Mouse (Mus musculus): Measurements from ENCODE around the gene Ptprt. TPM values are rescaled to one million over a fixed set of nuclear protein-coding genes. Genes with fewer than 3 reads are reported as not detected.

Ptprt gene
- total RNA-seq, 1 experiment from 2014 or later: not detected

DNA sequence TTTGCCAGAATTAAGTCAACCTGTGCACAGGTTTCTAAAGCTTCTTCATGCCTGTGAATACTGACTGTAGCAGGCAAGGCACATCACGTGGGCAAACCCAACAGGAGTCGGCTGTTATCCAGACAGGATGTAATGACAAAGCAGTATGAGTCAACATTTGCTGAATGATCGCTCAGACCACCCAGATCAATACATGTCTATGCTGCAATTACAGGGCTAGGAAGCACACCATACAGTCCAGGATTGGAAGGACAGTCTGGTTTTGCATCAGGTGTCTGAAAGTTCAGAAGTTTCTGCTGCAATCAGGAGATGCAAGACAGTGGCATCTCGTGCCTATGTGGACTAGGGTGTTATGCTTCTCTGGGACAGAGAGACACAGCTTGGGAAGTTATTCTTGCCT, 716.3 kb downstream of the Ptprt start:
- no peak for ATAC-seq (replicated peaks in 1 of 2; ENCODE audit: insufficient read depth in 1 of 2, low FRiP score in 2 of 2, low TSS enrichment in 1 of 2, low read depth in 1 of 2, poor library complexity in 2 of 2, severe bottlenecking in 2 of 2)

GRCm38 (mm10) chr2:161941991-161942390, 719.0 kb downstream of the Ptprt start:
- no peak for ATAC-seq (replicated peaks in 1 of 2; ENCODE audit: insufficient read depth in 1 of 2, low FRiP score in 2 of 2, low TSS enrichment in 1 of 2, low read depth in 1 of 2, poor library complexity in 2 of 2, severe bottlenecking in 2 of 2)

- no peak for ATAC-seq (replicated peaks in 1 of 2; ENCODE audit: insufficient read depth in 1 of 2, low FRiP score in 2 of 2, low TSS enrichment in 1 of 2, low read depth in 1 of 2, poor library complexity in 2 of 2, severe bottlenecking in 2 of 2)
These were observed 753.7 kb downstream of the Ptprt start for GRCm38 (mm10) chr2:161907214-161907613.

DNA sequence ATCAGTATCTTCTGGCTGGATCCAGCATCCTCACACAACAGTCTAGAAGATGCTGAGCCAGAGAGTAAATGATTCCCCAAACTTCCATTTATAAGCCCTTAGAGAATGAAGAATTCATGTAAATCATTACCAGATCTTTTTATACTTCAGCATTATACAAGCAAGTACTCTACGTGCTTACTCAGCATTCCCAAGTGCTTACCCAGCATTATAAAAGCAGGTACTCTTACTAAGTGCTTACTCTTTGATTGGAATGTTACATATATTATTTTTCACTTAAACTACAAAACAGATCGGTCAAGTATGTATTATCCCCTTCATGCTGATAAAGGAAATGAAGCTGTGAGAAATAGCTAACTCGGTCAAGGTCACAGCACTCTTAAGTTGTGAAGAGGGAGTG, 758.8 kb downstream of the Ptprt start:
- ATAC-seq (replicated peaks in 1 of 2; ENCODE audit: insufficient read depth in 1 of 2, low FRiP score in 2 of 2, low TSS enrichment in 1 of 2, low read depth in 1 of 2, poor library complexity in 2 of 2, severe bottlenecking in 2 of 2): no peak

DNA sequence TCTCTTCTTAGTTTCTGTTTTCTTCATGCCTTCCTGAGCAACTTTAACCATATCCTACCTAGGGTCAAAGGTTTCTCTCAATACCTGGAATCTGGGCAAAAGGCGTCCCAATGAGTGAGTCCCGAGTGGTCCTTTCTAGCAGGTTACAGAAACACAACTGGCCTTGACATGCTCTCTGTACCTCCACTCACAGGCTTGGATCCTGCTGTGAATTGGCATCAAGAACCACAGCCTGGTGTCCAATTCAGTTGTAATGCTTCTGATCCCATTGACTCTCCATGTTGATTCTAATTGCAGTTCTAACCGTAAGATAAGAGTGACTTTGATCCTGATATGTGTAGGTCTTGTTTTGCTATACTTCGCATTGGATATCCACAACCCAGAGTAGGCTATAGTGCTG, 776.5 kb downstream of the Ptprt start:
- no peak for ATAC-seq (replicated peaks in 1 of 2; ENCODE audit: insufficient read depth in 1 of 2, low FRiP score in 2 of 2, low TSS enrichment in 1 of 2, low read depth in 1 of 2, poor library complexity in 2 of 2, severe bottlenecking in 2 of 2)

DNA sequence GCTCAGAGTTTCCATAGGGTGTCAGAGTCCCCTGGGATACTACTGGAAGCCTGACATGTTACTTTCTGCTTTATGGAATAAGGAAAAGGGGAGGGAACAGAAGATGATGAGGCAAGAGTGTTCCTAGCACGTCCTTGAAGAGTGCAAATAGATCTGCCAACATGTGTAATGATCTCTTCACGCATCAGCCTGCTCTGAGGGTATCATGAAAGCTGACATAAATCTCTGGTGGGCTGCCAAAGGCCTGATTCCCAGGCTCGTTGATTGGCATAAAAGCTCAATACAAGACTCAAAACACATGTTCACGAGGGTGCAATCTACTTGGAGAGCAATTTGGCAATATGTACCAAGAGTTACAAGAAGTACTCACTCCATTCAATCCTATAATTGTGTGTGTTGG, 778.4 kb downstream of the Ptprt start:
- ATAC-seq (replicated peaks in 1 of 2; ENCODE audit: insufficient read depth in 1 of 2, low FRiP score in 2 of 2, low TSS enrichment in 1 of 2, low read depth in 1 of 2, poor library complexity in 2 of 2, severe bottlenecking in 2 of 2): no peak

- ATAC-seq (replicated peaks in 1 of 2; ENCODE audit: insufficient read depth in 1 of 2, low FRiP score in 2 of 2, low TSS enrichment in 1 of 2, low read depth in 1 of 2, poor library complexity in 2 of 2, severe bottlenecking in 2 of 2): no peak
These were observed 780.0 kb downstream of the Ptprt start for GRCm38 (mm10) chr2:161880941-161881340.

DNA sequence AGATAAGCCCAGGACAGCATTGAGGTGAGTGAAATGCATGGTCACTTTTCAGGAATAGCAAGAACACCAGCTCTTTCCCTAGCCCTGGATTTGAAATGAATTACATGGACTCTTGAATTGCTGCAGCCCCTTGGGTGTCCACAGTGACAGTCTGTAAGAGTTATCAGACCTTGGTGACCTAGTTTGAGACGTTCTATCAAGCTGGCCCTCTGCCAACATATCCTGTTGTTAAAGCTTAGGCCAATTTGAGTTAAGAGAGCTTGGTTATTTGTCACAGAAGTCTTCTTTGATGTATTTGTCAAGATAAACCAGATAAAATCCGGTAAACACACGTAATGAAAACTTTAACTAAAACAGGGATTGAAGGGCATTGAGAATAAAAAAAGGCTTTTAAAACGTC, 795.7 kb downstream of the Ptprt start:
- no peak for ATAC-seq (replicated peaks in 1 of 2; ENCODE audit: insufficient read depth in 1 of 2, low FRiP score in 2 of 2, low TSS enrichment in 1 of 2, low read depth in 1 of 2, poor library complexity in 2 of 2, severe bottlenecking in 2 of 2)

GRCm38 (mm10) chr2:161858813-161859212, 802.1 kb downstream of the Ptprt start:
- no peak for ATAC-seq (replicated peaks in 1 of 2; ENCODE audit: insufficient read depth in 1 of 2, low FRiP score in 2 of 2, low TSS enrichment in 1 of 2, low read depth in 1 of 2, poor library complexity in 2 of 2, severe bottlenecking in 2 of 2)

DNA sequence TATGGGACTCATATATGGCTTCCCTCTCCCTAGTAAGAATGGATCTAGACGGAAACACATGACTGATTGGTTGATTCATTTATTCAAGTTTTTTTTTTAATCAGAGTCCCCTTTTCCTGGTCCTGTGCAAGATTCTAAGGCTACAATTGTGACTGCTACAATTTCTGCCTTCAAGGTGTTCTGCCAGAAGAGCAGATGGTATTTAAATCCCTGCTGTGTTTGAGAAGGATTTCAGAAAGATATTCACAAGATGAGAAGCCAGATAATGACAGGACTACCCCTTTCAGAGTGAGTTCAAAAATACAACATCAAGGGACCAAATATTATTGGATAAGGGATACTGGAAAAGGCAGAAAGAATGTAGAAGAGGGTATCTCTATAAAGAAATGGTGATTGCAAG, 802.6 kb downstream of the Ptprt start:
- ATAC-seq (replicated peaks in 1 of 2; ENCODE audit: insufficient read depth in 1 of 2, low FRiP score in 2 of 2, low TSS enrichment in 1 of 2, low read depth in 1 of 2, poor library complexity in 2 of 2, severe bottlenecking in 2 of 2): no peak

- ATAC-seq (replicated peaks in 1 of 2; ENCODE audit: insufficient read depth in 1 of 2, low FRiP score in 2 of 2, low TSS enrichment in 1 of 2, low read depth in 1 of 2, poor library complexity in 2 of 2, severe bottlenecking in 2 of 2): no peak
These were observed 825.9 kb downstream of the Ptprt start for GRCm38 (mm10) chr2:161835001-161835400.

GRCm38 (mm10) chr2:161833846-161834245, 827.1 kb downstream of the Ptprt start:
- no peak for ATAC-seq (replicated peaks in 1 of 2; ENCODE audit: insufficient read depth in 1 of 2, low FRiP score in 2 of 2, low TSS enrichment in 1 of 2, low read depth in 1 of 2, poor library complexity in 2 of 2, severe bottlenecking in 2 of 2)

DNA sequence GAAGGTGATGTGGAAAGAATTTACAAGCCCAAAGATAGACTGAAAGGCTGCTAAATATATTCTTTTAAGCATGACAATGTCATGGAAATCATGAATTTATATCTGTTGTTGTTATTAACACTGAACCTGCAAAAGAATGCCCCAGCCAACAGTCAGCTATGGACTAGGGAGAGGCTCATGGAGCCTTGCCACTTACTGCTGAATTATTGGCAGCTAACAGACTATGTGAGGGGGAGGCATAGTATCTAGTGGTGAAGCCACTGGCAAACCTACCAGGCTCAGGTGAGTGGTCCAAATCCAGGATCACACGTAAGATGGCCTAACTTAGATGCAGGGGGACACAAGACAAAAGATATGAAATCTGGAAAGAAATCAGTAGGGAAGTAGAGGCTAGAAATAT, 847.6 kb downstream of the Ptprt start:
- ATAC-seq (replicated peaks in 1 of 2; ENCODE audit: insufficient read depth in 1 of 2, low FRiP score in 2 of 2, low TSS enrichment in 1 of 2, low read depth in 1 of 2, poor library complexity in 2 of 2, severe bottlenecking in 2 of 2): no peak

DNA sequence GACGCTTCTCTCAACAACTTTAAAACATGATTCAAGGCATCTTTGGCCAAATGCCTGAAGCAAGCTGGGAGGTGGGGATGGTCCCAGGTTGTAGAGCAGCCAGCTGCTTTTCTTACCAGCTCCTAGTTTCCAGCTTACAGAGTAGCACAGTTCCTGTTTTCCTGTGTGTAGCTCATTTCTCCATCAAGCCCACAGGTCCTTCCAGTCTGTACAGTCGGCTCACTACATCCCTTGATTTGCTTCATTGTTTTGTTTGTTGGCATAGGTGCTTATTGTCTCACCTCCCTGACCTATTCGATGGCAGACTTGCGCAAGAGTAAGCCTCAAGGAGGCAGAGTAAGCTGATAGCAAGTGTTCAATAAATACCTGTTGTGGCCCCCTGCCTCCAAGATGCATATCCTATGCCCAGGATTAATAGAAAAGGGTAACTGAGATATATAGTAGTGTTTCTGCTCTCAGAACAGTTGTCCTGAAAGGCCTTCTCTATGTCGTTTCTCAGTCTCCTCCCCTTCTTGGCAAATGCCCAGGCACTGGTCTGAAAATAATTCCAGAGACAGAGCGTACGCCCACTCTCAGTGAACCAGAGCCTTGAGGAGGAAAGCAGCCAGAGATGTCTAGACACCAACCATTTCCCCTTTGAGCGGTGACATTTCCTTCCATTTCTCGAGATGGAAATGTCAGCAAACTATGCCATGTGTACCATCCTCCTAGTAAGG, 852.7 kb downstream of the Ptprt start:
- no peak for ATAC-seq (replicated peaks in 1 of 2; ENCODE audit: insufficient read depth in 1 of 2, low FRiP score in 2 of 2, low TSS enrichment in 1 of 2, low read depth in 1 of 2, poor library complexity in 2 of 2, severe bottlenecking in 2 of 2)

- no peak for ATAC-seq (replicated peaks in 1 of 2; ENCODE audit: insufficient read depth in 1 of 2, low FRiP score in 2 of 2, low TSS enrichment in 1 of 2, low read depth in 1 of 2, poor library complexity in 2 of 2, severe bottlenecking in 2 of 2)
These were observed 854.5 kb downstream of the Ptprt start for GRCm38 (mm10) chr2:161806287-161807007.

DNA sequence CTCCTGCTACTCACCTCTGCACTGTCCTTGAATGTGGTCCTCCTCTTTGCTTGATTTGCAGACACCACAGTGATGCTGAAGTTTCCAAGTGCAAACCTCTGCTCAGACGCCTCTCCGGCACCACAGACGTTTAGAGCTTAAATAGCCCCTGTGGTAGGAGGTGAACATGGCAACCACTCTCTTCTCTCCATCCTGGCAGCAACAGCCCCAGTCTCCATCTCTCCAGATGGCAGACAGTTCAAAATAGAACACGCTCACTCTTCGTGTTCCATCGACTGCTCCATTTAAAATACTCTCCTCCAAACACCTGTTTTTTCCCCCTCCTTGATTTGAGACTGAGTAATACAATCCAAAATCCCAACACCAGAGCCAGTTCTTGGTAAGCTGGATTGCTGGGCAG, 861.0 kb downstream of the Ptprt start:
- ATAC-seq (replicated peaks in 1 of 2; ENCODE audit: insufficient read depth in 1 of 2, low FRiP score in 2 of 2, low TSS enrichment in 1 of 2, low read depth in 1 of 2, poor library complexity in 2 of 2, severe bottlenecking in 2 of 2): no peak

DNA sequence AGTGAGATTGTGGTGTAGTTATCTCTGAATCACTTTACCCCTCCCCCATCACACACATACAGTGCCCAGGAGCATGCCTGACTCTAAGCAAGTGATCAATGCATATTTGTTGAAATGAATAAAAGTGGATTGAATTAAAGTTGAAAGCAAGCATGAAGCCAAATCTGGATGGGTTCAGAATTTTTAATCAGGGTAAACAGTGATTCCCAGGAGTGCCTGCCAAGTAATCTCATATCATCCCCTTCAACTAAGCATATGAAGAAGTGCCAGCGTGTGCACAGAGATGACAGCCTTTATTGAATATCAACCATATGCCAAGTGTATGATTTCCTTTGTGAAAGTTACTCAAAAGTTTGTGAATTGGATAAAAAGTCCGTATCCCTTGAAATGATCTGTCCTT, 893.4 kb downstream of the Ptprt start:
- no peak for ATAC-seq (replicated peaks in 1 of 2; ENCODE audit: insufficient read depth in 1 of 2, low FRiP score in 2 of 2, low TSS enrichment in 1 of 2, low read depth in 1 of 2, poor library complexity in 2 of 2, severe bottlenecking in 2 of 2)

- no peak for ATAC-seq (replicated peaks in 1 of 2; ENCODE audit: insufficient read depth in 1 of 2, low FRiP score in 2 of 2, low TSS enrichment in 1 of 2, low read depth in 1 of 2, poor library complexity in 2 of 2, severe bottlenecking in 2 of 2)
These were observed 947.9 kb downstream of the Ptprt start for GRCm38 (mm10) chr2:161713024-161713423.

DNA sequence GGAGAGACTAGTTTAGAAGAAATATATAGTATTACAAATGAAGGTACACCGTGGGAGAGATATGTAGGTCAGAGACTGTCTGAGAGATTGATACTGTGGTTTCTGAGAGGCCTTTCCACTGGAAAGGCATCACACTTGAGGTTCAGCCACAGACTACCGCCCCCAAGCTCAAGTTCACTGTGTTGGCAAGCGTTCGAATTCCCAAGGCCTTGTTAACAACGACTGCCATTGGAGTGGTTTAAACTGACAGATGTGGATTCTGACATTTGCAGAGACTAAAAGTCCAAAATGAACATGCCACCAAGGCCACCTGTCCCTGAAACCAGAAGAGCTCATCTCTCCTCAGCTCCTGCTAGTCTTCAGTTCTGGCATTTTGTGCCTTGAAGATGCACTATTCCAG, 951.6 kb downstream of the Ptprt start:
- no peak for ATAC-seq (replicated peaks in 1 of 2; ENCODE audit: insufficient read depth in 1 of 2, low FRiP score in 2 of 2, low TSS enrichment in 1 of 2, low read depth in 1 of 2, poor library complexity in 2 of 2, severe bottlenecking in 2 of 2)

All from hematopoietic stem cell, adult 5-6 weeks (primary cell).